Mouse (Mus musculus) ES-E14 (cell line): ENCODE results near the gene Slc22a18.

ENCODE experiments used
- CHD2 ChIP-seq: IDR thresholded peaks from 2 replicates; pipeline ENCODE4 v1.6.1; 2014; ENCODE audit warnings: mild to moderate bottlenecking, low read depth, low read length, inconsistent platforms
- HCFC1 ChIP-seq: IDR thresholded peaks from 2 replicates; pipeline ENCODE4 v1.6.1; 2012; ENCODE audit warnings: low read length, inconsistent platforms, borderline replicate concordance; ENCODE audit not compliant: insufficient read depth
- MAFK ChIP-seq: IDR thresholded peaks from 2 replicates; pipeline ENCODE4 v1.6.1; 2014; ENCODE audit warnings: mild to moderate bottlenecking, low read depth, low read length, inconsistent platforms; ENCODE audit not compliant: insufficient read depth
- ZC3H11A ChIP-seq: IDR thresholded peaks from 2 replicates; pipeline ENCODE4 v1.6.1; 2012; ENCODE audit warnings: low read depth, mild to moderate bottlenecking, inconsistent platforms, low read length, borderline replicate concordance
- ZNF384 ChIP-seq: IDR thresholded peaks from 2 replicates; pipeline ENCODE4 v1.6.1; 2012; ENCODE audit warnings: low read depth, low read length, inconsistent platforms

- TF ChIP-seq ZC3H11A (no peak), ZNF384 (no peak), MAFK (no peak), HCFC1 (no peak), CHD2 (no peak)
Observed at GRCm38 (mm10) chr7:143464811-143465560, 8.6 kb upstream of the Slc22a18 start.
